Mouse (Mus musculus) heart, adult 2 months (tissue): Measurements from ENCODE around the gene Dbp. TPM values are rescaled to one million over a fixed set of nuclear protein-coding genes. Genes with fewer than 3 reads are reported as not detected.

Source experiments
- DNase-seq, 2 experiments: peaks; one replicate each; pipeline ENCODE4 v3.0.0; 2021
- H3K27ac ChIP-seq: fragments of 200-600 bp; 2 replicates; pipeline ENCODE4 v1.8.1; 2022
- H3K27me3 ChIP-seq: fragments of 200-500 bp; 2 replicates; pipeline ENCODE4 v1.6.1; 2012; ENCODE audit warnings: mild to moderate bottlenecking, low read length, inconsistent platforms, mixed read lengths; ENCODE audit not compliant: control insufficient read depth, insufficient read depth
- H3K36me3 ChIP-seq: fragments of 200-500 bp; 2 replicates; pipeline ENCODE4 v1.6.1; 2012; ENCODE audit warnings: low read length, inconsistent platforms; ENCODE audit not compliant: control insufficient read depth, insufficient read depth
- H3K4me1 ChIP-seq: fragments of 200-500 bp; 2 replicates; pipeline ENCODE4 v1.6.1; 2011; ENCODE audit warnings: low read length; ENCODE audit not compliant: control insufficient read depth, insufficient read depth
- H3K4me3 ChIP-seq: fragments of 200-600 bp; 2 replicates; pipeline ENCODE4 v1.8.1; 2022
- H3K79me2 ChIP-seq: fragments of 200-500 bp; replicated peaks from 2 replicates; pipeline ENCODE4 v1.6.1; 2012; ENCODE audit warnings: mild to moderate bottlenecking, inconsistent platforms, low read length, moderate library complexity, mixed read lengths; ENCODE audit not compliant: control insufficient read depth, insufficient read depth
- H3K9ac ChIP-seq: fragments of 200-500 bp; 2 replicates; pipeline ENCODE4 v1.6.1; 2012; ENCODE audit warnings: low read depth, mild to moderate bottlenecking, control low read depth, inconsistent platforms, low read length, mixed read lengths
- CTCF ChIP-seq: fragments of 200-600 bp; IDR thresholded peaks from 2 replicates; pipeline ENCODE4 v1.8.1; 2022; ENCODE audit warnings: antibody characterized with exemption, mild to moderate bottlenecking, moderate library complexity
- EP300 ChIP-seq: fragments of 200-500 bp; IDR thresholded peaks from 2 replicates; pipeline ENCODE4 v1.6.1; 2011; ENCODE audit warnings: low read depth, low read length, control low read depth; ENCODE audit not compliant: insufficient read depth
- POLR2A ChIP-seq: fragments of 200-500 bp; IDR thresholded peaks from 2 replicates; pipeline ENCODE4 v1.6.1; 2011; ENCODE audit warnings: mild to moderate bottlenecking, low read depth, low read length, control low read depth; ENCODE audit not compliant: insufficient read depth
- WGBS: fragments of 180-500 bp; shearing (Covaris S2); methylation state at CpG from one replicate; pipeline ENCODE4 v1.1.7; 2018; 5-methylcytosine and 5-hydroxymethylcytosine counted together
- intact Hi-C: fragments of 180-260 bp; cut with DNase I; formaldehyde crosslinking; loops from one replicate; pipeline ENCODE4 v1.15.1; 2025
- polyA plus RNA-seq: library from polyadenylated mRNA; depleted of rRNA; stranded (reverse); fragments of >200 nt; gene quantifications from 2 replicates; pipeline ENCODE4 v1.2.3, GENCODE M21; 2012
- total RNA-seq, 2 experiments: library from RNA; stranded (reverse); gene quantifications; 2 replicates each; pipeline ENCODE4 v1.2.3; 2021

The Dbp gene
- total and polyA plus RNA-seq, 3 experiments = 6.4 to 134 (median 93.6) TPM

- no peaks in the 10 kb centered on the region for H3K79me2 ChIP-seq
- H3K27ac ChIP-seq = no peak overlapping the region
- intact Hi-C loops = loop anchor here (5.0 kb wide), 1 partner anchor 86 kb away; no protein-coding TSS in a partner anchor
- DNase-seq = peak; percentile 29 to 46
- H3K4me1 ChIP-seq = peaks cover 2% of the 10 kb centered on the region
- 61% methylated on average over 13 of the region's 13 CpGs for WGBS
- no peak overlapping the region for H3K9ac ChIP-seq
- no peak for TF ChIP-seq POLR2A
- TF ChIP-seq CTCF = no peak
- TF ChIP-seq EP300 = no peak
- H3K36me3 ChIP-seq = peaks cover 3% of the 10 kb centered on the region
- no peaks in the 10 kb centered on the region for H3K27me3 ChIP-seq
- H3K4me3 ChIP-seq = no peak overlapping the region
Measured at GRCm38 (mm10) chr7:45721642-45722347, 16.9 kb downstream of the Dbp start.

- WGBS = 76% methylated on average over 13 of the region's 13 CpGs
- H3K79me2 ChIP-seq = no peaks in the 10 kb centered on the region
- no peaks in the 10 kb centered on the region for H3K27me3 ChIP-seq
- peaks cover 3% of the 10 kb centered on the region for H3K36me3 ChIP-seq
- no peak overlapping the region for H3K4me3 ChIP-seq
- H3K9ac ChIP-seq = no peak overlapping the region
- DNase-seq = peak in 1 of 2 experiments; percentile 24
- intact Hi-C loops = loop anchor here (5.0 kb wide), 1 partner anchor 85 kb away; no protein-coding TSS in a partner anchor
- no peak overlapping the region for H3K27ac ChIP-seq
- TF ChIP-seq POLR2A = no peak
- no peak for TF ChIP-seq EP300
- TF ChIP-seq CTCF = no peak
- H3K4me1 ChIP-seq = peaks cover 2% of the 10 kb centered on the region
Measured at GRCm38 (mm10) chr7:45722348-45722713, 17.4 kb downstream of the Dbp start.

- no peaks in the 10 kb centered on the region for H3K79me2 ChIP-seq
- no peak overlapping the region for H3K4me3 ChIP-seq
- H3K4me1 ChIP-seq = peaks cover 2% of the 10 kb centered on the region
- 87% methylated on average over 4 of the region's 4 CpGs for WGBS
- no peak overlapping the region for H3K9ac ChIP-seq
- no peak for DNase-seq
- intact Hi-C loops = loop anchor here (5.0 kb wide), 1 partner anchor 84 kb away; no protein-coding TSS in a partner anchor
- H3K27ac ChIP-seq = no peak overlapping the region
- peaks cover 3% of the 10 kb centered on the region for H3K36me3 ChIP-seq
- no peaks in the 10 kb centered on the region for H3K27me3 ChIP-seq
- TF ChIP-seq POLR2A (no peak), EP300 (no peak), CTCF (no peak)
Measured at GRCm38 (mm10) chr7:45723301-45723700, 18.4 kb downstream of the Dbp start.

- TF ChIP-seq POLR2A (no peak), CTCF (no peak), EP300 (no peak)
- 92% methylated on average over 14 of the region's 14 CpGs for WGBS
- no peak overlapping the region for H3K27ac ChIP-seq
- H3K9ac ChIP-seq = no peak overlapping the region
- H3K79me2 ChIP-seq = no peaks in the 10 kb centered on the region
- intact Hi-C loops = loop anchor here (5.0 kb wide), 1 partner anchor 84 kb away; no protein-coding TSS in a partner anchor
- DNase-seq = no peak
- H3K36me3 ChIP-seq = peaks cover 2% of the 10 kb centered on the region
- H3K4me1 ChIP-seq = peaks cover under 1% of the 10 kb centered on the region
- no peaks in the 10 kb centered on the region for H3K27me3 ChIP-seq
- no peak overlapping the region for H3K4me3 ChIP-seq
Measured at GRCm38 (mm10) chr7:45723781-45724180, 18.9 kb downstream of the Dbp start.

- Histone ChIP-seq H3K9ac (no peak overlapping the region), H3K36me3 (no peaks in the 10 kb centered on the region), H3K4me1 (no peaks in the 10 kb centered on the region), H3K79me2 (no peaks in the 10 kb centered on the region), H3K4me3 (no peak overlapping the region), H3K27me3 (no peaks in the 10 kb centered on the region), H3K27ac (no peak overlapping the region)
- no peak for DNase-seq
- WGBS = 86% methylated on average over 9 of the region's 9 CpGs
- intact Hi-C loops = no loop called here
- no peak for TF ChIP-seq CTCF
- TF ChIP-seq EP300 = no peak
- TF ChIP-seq POLR2A = no peak
Measured at GRCm38 (mm10) chr7:45725151-45725550, 20.3 kb downstream of the Dbp start.

GRCm38 (mm10) chr7:45725713-45726112, 20.8 kb downstream of the Dbp start, which contains the start of gene Spaca4:
Gene Spaca4, minus strand, starts transcription at chr7:45725813.
- H3K79me2 ChIP-seq = no peaks in the 10 kb centered on the region

More at GRCm38 (mm10) chr7:45725713-45726112, 20.8 kb downstream of the Dbp start, which contains the start of gene Spaca4:
- intact Hi-C loops = no loop called here
- no peak within 1 kb of the TSS for H3K4me3 ChIP-seq
- H3K36me3 ChIP-seq = no peaks in the 10 kb centered on the region
- no peak within 1 kb of the TSS for H3K9ac ChIP-seq
- TF ChIP-seq EP300 (no peak), CTCF (no peak)
- no peaks in the 10 kb centered on the region for H3K4me1 ChIP-seq
- no peak for DNase-seq
- no peak within 1 kb of the TSS for H3K27ac ChIP-seq
- H3K27me3 ChIP-seq = no peaks in the 10 kb centered on the region
- WGBS = 89% methylated on average over 11 of the region's 11 CpGs
